In the genomic region with DNA sequence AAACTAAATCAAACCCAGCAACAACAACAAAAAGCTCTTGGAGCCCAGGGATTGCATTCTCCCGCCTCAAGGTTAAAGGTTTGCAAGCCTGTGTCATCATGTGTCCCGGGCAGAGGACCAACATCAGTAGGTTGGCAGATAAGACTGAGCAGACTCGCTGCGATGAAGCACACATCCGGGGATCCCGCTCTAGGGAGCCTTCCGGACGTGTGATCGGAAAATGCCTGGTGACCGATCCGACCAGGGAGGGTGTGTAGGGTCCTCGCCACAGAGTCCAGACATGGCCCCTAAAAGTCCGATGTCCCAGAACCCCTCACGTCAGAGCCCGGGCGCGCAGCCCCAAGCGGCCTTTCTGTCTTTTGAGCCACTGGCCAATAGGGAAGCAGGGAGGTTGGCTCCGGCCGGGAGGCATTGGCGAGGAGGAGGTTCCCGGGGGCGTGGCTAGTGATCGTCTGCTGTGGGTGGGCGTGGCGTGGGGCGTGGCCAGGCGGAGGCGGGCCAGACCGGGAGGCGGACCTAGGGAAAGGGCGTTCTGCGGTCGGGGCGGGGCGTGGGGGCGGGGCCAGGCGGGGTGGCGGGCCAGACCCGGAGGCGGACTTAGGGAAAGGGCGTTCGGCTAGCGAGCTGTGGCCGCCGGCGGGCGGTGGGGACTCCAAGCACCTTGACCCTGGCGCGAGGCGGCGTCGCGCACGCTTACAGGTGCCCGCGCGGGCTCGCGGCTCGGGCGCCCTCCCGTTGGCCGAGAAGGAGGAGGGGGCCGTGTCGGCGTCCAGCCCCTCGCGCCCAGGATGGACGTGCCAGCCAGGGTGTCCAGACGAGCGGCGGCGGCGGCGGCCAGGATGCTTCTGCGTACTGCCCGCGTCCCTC, we compare ENCODE assay signal across 8 mouse cellular contexts. TPM values are rescaled to one million over a fixed set of nuclear protein-coding genes. Genes with fewer than 3 reads are reported as not detected.
DNase-seq lines count a peak whose midpoint lies in the region; ATAC-seq lines count a peak whose summit lies in the region.

A gene (plus strand): TSS at position 582 of the 867 bp plus-strand sequence.

- peak; percentile 91 for ATAC-seq in erythroblast, adult 5-6 weeks (replicated peaks; ENCODE audit: low FRiP score, poor library complexity, severe bottlenecking)
- peak; percentile 97 for ATAC-seq in kidney, embryonic 15.5 days (replicated peaks; ENCODE audit: low FRiP score)
- ATAC-seq in monocyte, adult 5-6 weeks (replicated peaks; ENCODE audit: insufficient number of reproducible peaks, low FRiP score, low TSS enrichment, poor library complexity, severe bottlenecking), result peak; percentile 94

- peak within 1 kb of the TSS; percentile 93 for H3K27ac ChIP-seq in heart, embryonic 10.5 days
- peak within 1 kb of the TSS; percentile 81 for H3K27ac ChIP-seq in kidney, embryonic 15.5 days

- no peaks in the 10 kb centered on the region for H3K36me3 ChIP-seq in heart, embryonic 10.5 days
- H3K36me3 ChIP-seq in kidney, embryonic 15.5 days, result no peaks in the 10 kb centered on the region

- DNase-seq in B cell, adult 2 months, result peak; percentile 98
- DNase-seq in brain, adult 2 months (ENCODE audit: low read depth, low spot score), result peak; percentile 99
- DNase-seq in heart, embryonic 10.5 days (ENCODE audit: low spot score), result peak; percentile 100
- peak; percentile 100 for DNase-seq in liver
- DNase-seq in spleen, postnatal 4 days (ENCODE audit: low spot score in 2 of 2), result peak; percentile 98 to 100

- no peaks in the 10 kb centered on the region for H3K9me3 ChIP-seq in heart, embryonic 10.5 days
- no peaks in the 10 kb centered on the region for H3K9me3 ChIP-seq in kidney, embryonic 15.5 days (replicated peaks)

- H3K4me3 ChIP-seq in heart, embryonic 10.5 days, result peak within 1 kb of the TSS; percentile 84
- peak within 1 kb of the TSS; percentile 62 for H3K4me3 ChIP-seq in kidney, embryonic 15.5 days (replicated peaks)

- peak within 1 kb of the TSS; percentile 78 for H3K4me2 ChIP-seq in kidney, embryonic 15.5 days

- H3K4me1 ChIP-seq in heart, embryonic 10.5 days, result peaks cover 17% of the 10 kb centered on the region
- H3K4me1 ChIP-seq in kidney, embryonic 15.5 days, result peaks cover 24% of the 10 kb centered on the region

- under 1% methylated on average over 76 of the region's 79 CpGs for WGBS in heart, embryonic 10.5 days
- under 1% methylated on average over 70 of the region's 79 CpGs for WGBS in kidney, embryonic 15.5 days

- peak within 1 kb of the TSS; percentile 61 for H3K9ac ChIP-seq in kidney, embryonic 15.5 days

- H3K27me3 ChIP-seq in heart, embryonic 10.5 days (ENCODE audit: insufficient read depth, poor library complexity, severe bottlenecking), result no peaks in the 10 kb centered on the region
- H3K27me3 ChIP-seq in kidney, embryonic 15.5 days, result no peaks in the 10 kb centered on the region

RNA-seq across cellular contexts. Expression of the gene that starts here (rescaled TPM):
- 1.9 and 2.7 TPM in 2 replicates for total RNA-seq in erythroblast, adult 5-6 weeks (2015; ENCODE audit: low replicate concordance)
- 1.8 and 3.8 TPM in 2 replicates for total RNA-seq in erythroblast, adult 5-6 weeks (2017; ENCODE audit: low replicate concordance)
- 10.2 and 11.2 TPM in 2 replicates for polyA plus RNA-seq in heart, embryonic 10.5 days (2016; fragmentation: Nextera tagmentation; extraction: Ambion mirVana)
- polyA plus RNA-seq in kidney, embryonic 15.5 days (2015; fragmentation: Nextera tagmentation; extraction: Ambion mirVana), result 9.1 and 10.4 TPM in 2 replicates
- 4.5 to 5.2 TPM (median 4.5 TPM) in 3 replicates for total RNA-seq in monocyte, adult 5-6 weeks (2017)

Comparison
In these comparisons a context has a peak if more than half of its experiments do, and no peak if none do; other contexts are left out.
1. Peak in every context shown above with its lines: DNase-seq, ATAC-seq, H3K4me3 ChIP-seq and H3K27ac ChIP-seq.